Mouse (Mus musculus) olfactory bulb, adult 2 months (tissue): ENCODE results near the gene 6430628N08Rik.

Experiments
- CTCF ChIP-seq: fragments of 200-500 bp; IDR thresholded peaks from 2 replicates; pipeline ENCODE4 v1.5.1; 2012; ENCODE audit warnings: low read depth, mild to moderate bottlenecking, low read length, moderate library complexity; ENCODE audit not compliant: insufficient read depth
- POLR2A ChIP-seq: fragments of 200-500 bp; IDR thresholded peaks from 2 replicates; pipeline ENCODE4 v1.6.1; 2012; ENCODE audit warnings: mild to moderate bottlenecking, low read depth, low read length, moderate library complexity; ENCODE audit not compliant: insufficient read depth

- TF ChIP-seq CTCF (no peak), POLR2A (no peak)
These were observed 37.2 kb downstream of the 6430628N08Rik start for GRCm38 (mm10) chr4:115927637-115928036.
